Mouse (Mus musculus) adipocyte (in vitro differentiated cells): Measurements from ENCODE around the gene Sesn1.
"Not testable (repeated sequence)": the region's sequence is repeated elsewhere in the genome, so short reads cannot be mapped to it uniquely, and the experiment has no call there.

ENCODE experiments used
- DNase-seq: peaks from one replicate; pipeline ENCODE4 v3.0.0-alpha.2; 2016; ENCODE audit warnings: low spot score

Gene Sesn1

GRCm38 (mm10) chr10:41912290-41912994 lies 102.7 kb downstream of the Sesn1 start:
- no peak for DNase-seq

- peak; percentile 43 for DNase-seq
These were observed 117.0 kb downstream of the Sesn1 start for GRCm38 (mm10) chr10:41926726-41927125.

DNA sequence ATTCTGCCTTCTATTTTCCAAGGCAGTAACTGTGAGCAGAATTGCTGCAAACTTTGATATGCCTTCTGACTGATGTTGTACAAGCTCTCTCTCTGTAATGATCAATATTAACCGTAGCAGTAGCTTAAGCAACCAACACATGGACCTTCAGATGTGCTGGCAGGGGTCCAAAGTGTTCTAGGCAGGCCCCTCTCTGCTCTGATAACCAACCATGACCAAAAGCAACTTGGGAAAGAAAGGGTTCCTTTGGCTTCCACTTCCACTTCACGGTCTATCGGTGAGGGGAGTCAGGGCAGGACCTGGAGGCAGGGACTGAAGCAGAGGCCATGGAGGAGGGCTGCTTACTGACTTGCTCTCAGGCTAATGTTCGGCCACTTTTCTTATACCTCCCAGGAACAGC lies 121.2 kb downstream of the Sesn1 start:
- no peak for DNase-seq

GRCm38 (mm10) chr10:41931962-41932361 lies 122.2 kb downstream of the Sesn1 start:
- DNase-seq: no peak

GRCm38 (mm10) chr10:41932943-41933342 lies 123.2 kb downstream of the Sesn1 start:
- no peak for DNase-seq

GRCm38 (mm10) chr10:41933536-41933935 lies 123.8 kb downstream of the Sesn1 start:
- peak; percentile 49 for DNase-seq

DNA sequence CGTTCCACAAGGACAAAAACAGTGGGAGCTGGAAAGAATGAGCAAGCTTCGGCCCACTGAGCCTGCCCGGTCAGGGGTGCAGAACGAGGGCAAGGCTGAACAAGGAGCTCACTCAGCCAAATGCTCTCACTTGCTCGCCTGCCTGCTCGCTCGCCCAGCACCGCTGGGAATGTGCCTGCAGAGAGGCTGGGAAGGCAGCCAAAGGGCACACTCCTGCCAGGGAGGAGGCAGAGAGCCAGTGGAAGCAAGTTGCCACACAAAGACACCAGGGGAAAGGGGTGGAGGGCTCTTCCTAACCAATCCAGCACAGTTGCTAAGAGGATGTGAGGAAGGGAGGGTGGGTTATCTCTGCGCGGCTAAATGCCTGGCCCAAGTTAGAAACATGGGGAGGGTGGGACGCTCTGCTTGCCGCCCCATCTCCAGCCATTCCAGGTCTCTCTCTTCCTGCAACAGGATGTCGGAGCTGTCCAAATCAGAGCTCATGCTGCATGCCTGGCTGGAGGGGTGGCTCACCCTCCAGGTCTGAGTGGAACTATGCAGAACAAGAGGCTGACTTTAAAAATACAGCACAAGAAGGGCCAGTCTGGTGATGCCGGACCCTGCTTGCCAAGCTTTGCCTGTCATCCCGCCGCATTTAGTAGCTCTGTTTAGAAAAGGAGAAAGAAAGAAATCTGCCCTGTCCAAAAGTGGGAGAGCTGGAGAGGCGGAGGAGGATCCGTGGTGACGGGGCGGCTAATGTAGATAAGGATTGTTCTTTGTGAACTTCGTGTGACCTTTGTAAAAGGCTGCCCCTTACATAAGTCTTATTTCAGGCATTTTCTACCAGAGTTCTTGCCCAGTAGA lies 125.1 kb downstream of the Sesn1 start:
- peak; percentile 96 for DNase-seq

- no peak for DNase-seq
These were observed 125.7 kb downstream of the Sesn1 start for GRCm38 (mm10) chr10:41935476-41935829.

GRCm38 (mm10) chr10:41936100-41936499 lies 126.4 kb downstream of the Sesn1 start:
- DNase-seq: peak; percentile 75

- no peak for DNase-seq
These were observed 127.4 kb downstream of the Sesn1 start for GRCm38 (mm10) chr10:41937176-41937575.

DNA sequence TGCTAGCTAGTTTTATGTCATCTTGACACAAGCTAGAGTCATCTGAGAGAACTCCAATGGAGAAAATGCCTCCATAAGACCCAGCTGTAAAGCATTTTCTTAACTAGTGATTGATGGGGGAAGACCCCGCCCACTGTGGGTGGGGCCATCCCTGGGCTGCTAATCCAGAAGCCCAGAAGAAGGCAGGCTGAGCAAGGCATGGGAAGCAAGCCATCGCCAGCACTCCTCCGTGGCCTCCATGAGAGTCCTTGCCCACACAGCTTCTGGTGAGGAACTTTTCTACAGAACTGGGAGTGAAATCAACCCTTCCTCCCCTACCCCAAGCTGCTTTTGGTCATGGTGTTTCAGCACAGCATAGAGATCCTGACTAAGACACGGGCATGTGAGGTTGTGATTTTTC lies 129.4 kb downstream of the Sesn1 start:
- DNase-seq: no peak

- not testable (repeated sequence) for DNase-seq
These were observed 142.6 kb downstream of the Sesn1 start for GRCm38 (mm10) chr10:41952354-41952753.

DNA sequence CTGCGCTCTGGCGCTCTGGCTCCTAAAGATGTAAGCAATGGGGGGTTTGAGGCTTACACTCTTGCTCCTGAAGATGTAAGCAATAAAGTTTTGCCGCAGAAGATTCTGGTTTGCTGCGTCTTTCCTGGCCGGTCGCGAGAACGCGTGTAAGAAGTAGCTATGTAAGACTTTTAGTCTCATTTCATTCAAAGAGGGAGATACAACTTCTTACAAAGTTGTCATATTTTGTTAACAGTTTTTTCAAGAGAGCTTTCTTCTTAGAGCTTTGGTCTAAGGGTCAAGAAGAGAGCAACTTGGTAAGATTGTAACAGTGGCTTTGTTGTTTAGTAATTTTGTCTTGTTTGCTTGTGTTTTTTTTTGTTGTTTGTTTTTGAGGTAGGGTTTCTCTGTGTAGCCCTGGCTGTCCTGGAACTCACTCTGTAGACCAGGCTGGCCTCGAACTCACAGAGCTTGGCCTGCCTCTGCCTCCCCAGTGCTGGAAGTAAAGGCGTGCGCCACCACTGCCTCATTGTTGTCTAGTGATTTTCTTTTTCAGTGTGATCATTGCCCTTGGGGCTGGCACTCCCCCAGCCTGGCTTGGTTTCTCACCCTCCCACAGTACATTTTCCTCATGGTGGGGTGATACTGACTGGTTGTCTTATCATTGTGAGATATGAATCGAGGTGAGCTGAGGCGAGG lies 143.3 kb downstream of the Sesn1 start:
- DNase-seq: no peak

GRCm38 (mm10) chr10:41953528-41953864 lies 143.8 kb downstream of the Sesn1 start:
- DNase-seq: no peak

DNA sequence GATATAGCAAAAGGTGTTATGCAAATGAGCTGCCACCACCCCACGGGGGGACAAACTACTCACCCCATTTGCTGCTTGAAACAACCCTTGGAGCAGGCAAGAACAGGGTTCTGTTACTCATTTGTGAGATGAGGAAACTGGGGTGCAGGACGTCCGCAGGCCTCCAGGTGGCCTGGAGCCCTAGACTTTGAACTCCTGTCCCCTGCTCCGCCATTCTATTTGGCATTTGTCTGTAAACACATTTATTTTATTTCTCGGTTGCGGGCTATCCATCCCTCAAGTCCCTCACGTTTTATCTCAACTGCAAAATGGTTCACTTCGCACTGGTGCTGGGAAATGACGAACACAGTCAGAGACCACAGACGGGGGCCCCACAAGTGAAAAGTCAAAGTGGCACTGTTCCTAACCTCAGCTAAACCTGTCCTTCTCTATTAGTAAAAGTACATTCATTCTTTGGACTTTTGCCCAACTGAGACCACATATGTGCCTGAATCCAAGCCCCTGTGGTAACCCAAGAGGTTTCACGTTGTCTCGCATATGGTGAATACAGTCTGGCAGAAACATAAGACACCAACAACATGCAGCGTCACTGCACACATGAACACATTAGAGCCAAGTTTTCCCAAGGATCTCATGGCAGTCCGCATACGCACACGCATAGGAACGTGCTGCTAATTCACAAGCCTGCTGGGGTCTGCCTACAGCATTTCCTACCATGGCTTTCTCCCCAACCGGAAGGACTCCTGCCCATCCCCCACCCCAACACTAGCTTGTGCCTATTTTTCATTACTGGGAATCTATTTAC lies 147.9 kb downstream of the Sesn1 start:
- no peak for DNase-seq
